Mouse (Mus musculus): Measurements from ENCODE around the gene Olfr127. TPM values are rescaled to one million over a fixed set of nuclear protein-coding genes. Genes with fewer than 3 reads are reported as not detected.

Olfr127 gene
- not detected for polyA plus RNA-seq (2017; shearing (Covaris generic))

GRCm38 (mm10) chr17:37900137-37900536 lies at the start of gene Olfr127:
Gene Olfr127, plus strand, starts transcription at chr17:37900437.

GRCm38 (mm10) chr17:37920248-37920647 lies 20.0 kb downstream of the Olfr127 start, which contains the start of gene Olfr128:
Gene Olfr128, plus strand, starts transcription at chr17:37920548.

GRCm38 (mm10) chr17:37952979-37953378 lies 52.7 kb downstream of the Olfr127 start, which contains the start of gene Olfr761:
Gene Olfr761, minus strand, starts transcription at chr17:37953079.

Other genes starting within 250 kb of the Olfr127 start
- 0.15 TPM for gene Olfr117, start 236.7 kb upstream of the Olfr127 start, polyA plus RNA-seq (2017; shearing (Covaris generic))
- gene Olfr118, start 233.4 kb upstream of the Olfr127 start, polyA plus RNA-seq (2017; shearing (Covaris generic)): not detected
- not detected for gene Olfr119, start 203.9 kb upstream of the Olfr127 start, polyA plus RNA-seq (2017; shearing (Covaris generic))
- not detected for gene Olfr120, start 178.6 kb upstream of the Olfr127 start, polyA plus RNA-seq (2017; shearing (Covaris generic))
- not detected for gene Olfr121, start 151.6 kb upstream of the Olfr127 start, polyA plus RNA-seq (2017; shearing (Covaris generic))
- gene Olfr122, start 131.8 kb upstream of the Olfr127 start, polyA plus RNA-seq (2017; shearing (Covaris generic)): not detected
- gene Olfr123, start 106.9 kb upstream of the Olfr127 start, polyA plus RNA-seq (2017; shearing (Covaris generic)): not detected
- not detected for gene Olfr124, start 100.5 kb upstream of the Olfr127 start, polyA plus RNA-seq (2017; shearing (Covaris generic))
- not detected for gene Olfr125, start 67.5 kb upstream of the Olfr127 start, polyA plus RNA-seq (2017; shearing (Covaris generic))
- gene Olfr126, start 53.0 kb upstream of the Olfr127 start, polyA plus RNA-seq (2017; shearing (Covaris generic)): not detected
- gene Olfr128, start 20.1 kb downstream of the Olfr127 start, polyA plus RNA-seq (2017; shearing (Covaris generic)): 0.15 TPM
- not detected for gene Olfr761, start 52.6 kb downstream of the Olfr127 start, polyA plus RNA-seq (2017; shearing (Covaris generic))
- not detected for gene Olfr129, start 159.6 kb downstream of the Olfr127 start, polyA plus RNA-seq (2017; shearing (Covaris generic))
- gene Olfr130, start 163.5 kb downstream of the Olfr127 start, polyA plus RNA-seq (2017; shearing (Covaris generic)): not detected
- gene Olfr131, start 188.3 kb downstream of the Olfr127 start, polyA plus RNA-seq (2017; shearing (Covaris generic)): not detected
- not detected for gene Olfr132, start 234.1 kb downstream of the Olfr127 start, polyA plus RNA-seq (2017; shearing (Covaris generic))
- not detected for gene Olfr133, start 244.8 kb downstream of the Olfr127 start, polyA plus RNA-seq (2017; shearing (Covaris generic))

Data from effector memory CD4-positive, alpha-beta T cell, adult 5 months (primary cell).